Mouse (Mus musculus) gastrocnemius, postnatal 14 days (tissue): ENCODE measurements around the gene Atp5g1. TPM values are rescaled to one million over a fixed set of nuclear protein-coding genes. Genes with fewer than 3 reads are reported as not detected.

ENCODE experiments used
- DNase-seq: peaks from one replicate; pipeline ENCODE4 v3.0.0; 2021; ENCODE audit warnings: mixed read lengths
- intact Hi-C: fragments of 180-260 bp; cut with DNase I; formaldehyde crosslinking; loops from one replicate; pipeline ENCODE4 v1.15.1; 2025; ENCODE audit warnings: low total_unique reads
- total RNA-seq, 2 experiments: library from RNA; stranded (reverse); gene quantifications; 2 replicates each; pipeline ENCODE4 v1.2.3; 2021

Gene Atp5g1
- total RNA-seq, 2 experiments from 2014 or later, result 1,272 to 1,516 TPM

DNA sequence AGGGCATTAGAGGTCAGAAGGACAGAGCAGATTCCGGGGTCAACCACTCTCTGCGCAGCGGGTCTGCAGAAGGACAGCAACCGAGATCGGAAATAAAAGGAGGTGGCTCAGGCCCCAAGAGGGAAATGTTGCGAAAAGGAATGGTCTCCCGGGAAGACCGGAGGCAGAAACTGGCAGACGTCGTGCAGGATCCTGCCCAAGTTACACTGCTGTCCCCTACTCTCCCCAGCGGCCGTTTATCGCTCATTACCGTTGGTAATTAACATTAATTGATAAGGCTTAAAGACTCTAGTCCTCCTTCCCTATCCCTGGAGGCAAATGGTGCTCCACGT lies 327 bp downstream of the Atp5g1 start:
- no peak for DNase-seq
- intact Hi-C loops, result no loop called here

DNA sequence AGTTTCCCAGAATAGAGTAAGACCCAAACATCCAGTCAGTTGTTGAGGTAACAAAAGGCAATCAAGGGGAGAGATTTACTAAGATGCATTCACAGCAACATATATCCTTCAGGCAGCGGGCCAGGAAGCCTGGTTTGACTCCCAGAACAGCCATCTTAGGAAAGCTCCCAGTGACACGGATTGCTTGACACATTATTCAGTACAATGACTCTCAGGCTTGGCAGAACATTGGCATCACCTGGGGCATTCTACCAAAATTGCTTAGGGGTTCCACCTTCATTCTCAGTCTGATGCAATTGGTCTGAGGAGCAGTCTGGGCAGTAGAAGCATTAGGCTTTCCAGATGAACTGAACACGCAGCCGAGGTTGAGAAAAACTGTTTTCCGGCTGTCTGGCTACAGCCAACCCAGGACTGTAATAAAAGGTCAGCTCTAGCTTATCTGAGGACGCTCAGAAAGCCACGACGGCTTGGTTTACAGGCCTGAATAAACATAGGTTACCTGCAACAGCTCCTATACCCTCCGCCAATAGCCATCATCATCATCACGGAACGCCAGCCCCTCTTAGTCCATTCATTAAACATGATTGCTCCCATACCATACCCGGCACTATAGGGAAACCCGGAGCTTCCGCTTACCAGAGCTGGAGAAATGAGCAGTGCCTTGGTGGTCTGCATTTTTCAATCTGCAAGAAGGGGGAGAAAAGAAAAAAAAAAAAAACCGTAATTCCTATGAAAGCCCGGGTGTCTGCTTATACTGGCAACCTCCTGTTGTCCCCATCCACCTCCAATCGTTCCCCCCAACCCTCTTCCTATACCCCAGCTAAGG lies 906 bp downstream of the Atp5g1 start:
- no peak for DNase-seq
- intact Hi-C loops, result no loop called here

DNA sequence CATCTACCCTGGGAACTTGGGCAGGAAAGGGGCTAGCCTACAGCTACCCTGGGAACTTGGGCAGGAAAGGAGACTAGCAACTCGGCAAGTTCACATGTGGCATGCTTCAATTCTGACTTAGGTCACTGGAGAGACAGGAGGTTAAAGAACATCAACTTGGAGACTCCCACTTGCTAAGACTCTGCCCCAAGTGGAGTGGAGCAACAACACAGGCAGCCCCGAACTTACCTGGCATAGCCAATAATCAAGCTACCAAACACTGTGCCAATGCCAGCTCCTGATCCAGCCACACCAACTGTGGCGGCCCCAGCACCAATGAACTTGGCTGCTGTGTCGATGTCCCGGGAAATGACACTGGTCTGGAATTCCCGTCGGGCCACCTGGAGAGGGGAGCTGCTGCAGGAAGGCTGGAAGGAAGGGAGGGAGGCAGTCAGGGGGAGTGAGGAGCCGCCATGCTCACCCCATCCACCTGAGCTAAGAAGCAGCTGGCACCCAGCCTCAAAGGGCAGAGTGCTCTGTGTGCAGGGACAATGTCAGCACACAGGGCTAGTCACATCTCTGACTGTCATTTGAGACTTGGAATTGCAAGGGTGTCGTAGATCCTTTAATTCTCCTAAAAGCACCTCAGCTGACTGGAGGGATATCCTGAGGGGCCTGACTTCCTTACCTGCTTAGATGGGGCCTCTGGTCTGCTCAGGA lies 2.0 kb downstream of the Atp5g1 start:
- DNase-seq, result no peak
- intact Hi-C loops, result no loop called here

DNA sequence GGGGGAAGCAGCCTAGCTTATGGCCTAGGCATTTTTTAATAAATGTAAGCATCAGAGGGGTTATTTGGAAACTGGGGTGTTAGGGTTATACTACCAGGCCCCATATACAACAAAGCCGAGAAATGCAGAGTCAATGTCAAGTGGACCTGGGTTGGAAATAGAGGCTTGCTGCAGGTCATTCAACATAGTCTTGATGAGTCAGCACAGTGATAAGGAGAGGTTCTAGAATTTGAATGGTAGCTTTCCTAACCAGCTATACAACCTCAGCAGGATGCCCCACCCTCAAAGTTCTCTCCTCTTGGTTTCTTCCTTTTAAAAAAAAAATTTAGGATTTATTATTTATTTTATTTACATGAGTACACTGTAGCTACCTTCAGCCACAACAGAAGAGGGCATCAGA lies 4.5 kb downstream of the Atp5g1 start:
- intact Hi-C loops, result no loop called here
- DNase-seq, result no peak

DNA sequence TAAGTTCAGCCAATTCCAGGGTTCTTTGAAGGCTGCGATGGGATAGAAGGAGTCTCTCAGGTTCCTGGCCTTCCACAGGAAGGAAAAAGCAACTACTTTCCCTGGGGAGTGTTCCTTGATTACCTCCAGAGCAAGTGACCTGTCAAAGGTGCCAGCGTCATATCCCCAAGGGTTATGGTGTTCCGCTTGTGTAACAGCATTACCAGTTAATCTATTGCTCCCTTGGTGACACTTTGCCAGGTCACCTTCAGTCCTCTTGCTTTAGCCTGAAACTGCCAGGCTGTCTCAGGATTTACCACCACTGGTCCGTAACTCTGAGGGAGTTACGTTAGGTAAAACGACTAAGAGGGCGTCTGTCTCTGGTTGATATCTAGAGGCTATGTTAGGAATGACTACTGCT lies 5.1 kb downstream of the Atp5g1 start:
- intact Hi-C loops, result no loop called here
- no peak for DNase-seq

DNA sequence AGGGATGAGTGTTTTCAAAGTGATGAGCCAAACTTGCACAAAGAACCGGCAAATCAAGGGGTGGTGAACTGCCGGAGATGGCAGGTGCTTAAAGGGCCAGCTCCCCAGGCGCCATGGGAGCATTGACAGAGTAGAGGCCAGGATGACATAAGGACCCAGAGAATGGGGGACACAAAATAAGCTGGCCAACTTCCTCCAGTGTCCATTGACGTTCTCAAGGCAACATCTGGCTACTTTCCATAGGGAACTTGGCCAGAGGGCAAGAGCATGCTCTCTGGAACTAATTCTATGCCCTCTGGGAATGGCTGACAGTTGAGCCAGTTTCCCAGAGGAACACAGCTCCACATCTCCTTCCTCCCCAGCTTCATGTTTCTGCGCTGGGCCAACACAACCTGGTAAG lies 7.2 kb downstream of the Atp5g1 start:
- intact Hi-C loops, result no loop called here
- no peak for DNase-seq

DNA sequence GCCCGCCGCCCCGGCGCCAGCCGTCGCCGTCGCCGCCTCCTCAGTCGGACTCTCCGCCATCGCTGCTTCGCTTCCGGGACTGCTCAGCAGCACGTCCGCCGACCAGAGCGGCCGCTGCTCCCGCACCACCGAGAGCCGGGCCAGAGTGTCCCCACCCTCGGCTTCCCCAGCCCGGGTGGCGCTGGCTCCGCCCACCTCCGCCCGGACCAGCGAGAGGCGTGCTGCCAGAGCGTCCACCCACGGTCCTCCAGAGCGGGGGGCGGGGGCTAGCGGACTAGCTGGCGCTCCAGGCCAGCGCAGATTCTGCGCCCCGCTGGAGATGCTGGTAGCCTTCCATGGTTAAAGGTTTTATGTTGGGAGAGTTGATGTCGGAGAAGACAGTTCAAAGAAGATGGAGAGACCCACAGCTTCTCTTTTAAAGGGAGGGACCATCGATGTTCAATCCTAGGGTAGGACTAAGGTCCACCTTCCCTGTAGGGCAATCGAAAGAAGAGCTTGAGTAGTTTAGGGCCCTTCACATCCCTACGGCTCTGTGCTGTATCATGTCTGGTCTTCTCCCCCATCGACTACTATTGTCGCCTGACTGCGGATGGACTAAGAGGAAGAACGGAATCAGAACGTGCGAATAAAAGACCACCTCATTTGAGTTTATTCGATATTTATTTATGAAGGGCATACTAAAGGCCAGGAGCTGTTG lies 10.1 kb downstream of the Atp5g1 start, which contains the start of gene Ube2z:
TSS of gene Ube2z (minus strand) at position 174 of the 697 bp plus-strand sequence.
- DNase-seq, result peak; percentile 99
- intact Hi-C loops, result no loop called here

DNA sequence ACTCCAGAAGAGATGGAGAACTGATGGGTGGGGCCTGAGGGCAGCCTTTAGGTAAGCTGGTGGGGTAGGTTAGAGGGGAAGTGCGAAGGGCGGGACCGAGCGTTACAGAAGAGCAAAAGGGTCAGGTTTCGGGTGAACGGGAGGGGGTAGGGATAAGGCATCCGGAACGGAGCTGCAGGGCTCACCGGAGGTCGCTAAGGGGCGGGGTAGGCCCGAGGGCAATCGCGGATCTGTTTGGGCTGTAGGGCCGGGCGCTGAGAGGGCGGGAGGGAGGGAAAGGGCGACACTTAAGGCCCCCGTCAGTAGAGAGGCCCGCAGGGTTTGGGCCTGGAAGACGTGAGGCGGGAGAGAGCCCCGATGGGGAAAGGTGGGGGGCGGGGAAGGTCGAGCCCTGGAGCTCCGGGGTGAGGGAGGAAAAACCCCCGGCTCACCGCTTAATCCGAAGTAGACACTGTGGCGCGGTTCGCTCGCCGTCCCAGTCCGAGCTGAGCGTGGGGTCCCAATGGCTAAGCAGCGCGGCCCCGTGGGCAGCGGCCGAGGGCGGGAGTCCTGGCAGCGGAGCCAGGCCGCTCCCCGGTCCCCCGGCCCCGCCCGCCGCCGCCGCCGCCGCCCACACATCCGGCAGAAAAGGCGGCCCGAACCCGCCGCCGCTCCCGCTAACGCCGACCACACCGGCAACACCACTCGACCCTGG lies 10.8 kb downstream of the Atp5g1 start:
- intact Hi-C loops, result no loop called here
- no peak for DNase-seq

DNA sequence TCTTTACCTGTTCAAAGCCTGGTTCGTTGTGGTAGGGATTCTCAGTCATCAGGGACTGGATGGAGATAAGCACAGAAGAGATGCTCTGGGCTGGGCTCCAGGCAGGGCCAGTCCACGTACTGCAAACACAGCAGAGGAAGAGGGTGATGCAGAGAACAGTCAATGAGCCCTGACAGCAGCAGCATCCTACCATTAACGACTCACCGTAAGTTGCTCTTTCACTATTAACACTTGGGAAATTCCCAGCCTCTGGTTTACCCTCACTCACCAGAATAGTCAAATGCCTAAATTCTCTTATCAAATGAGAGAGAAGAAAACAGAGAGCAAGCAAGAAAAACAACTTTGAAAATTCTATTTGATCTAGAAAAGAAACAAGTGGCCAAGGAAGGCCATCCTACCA lies 17.2 kb downstream of the Atp5g1 start:
- DNase-seq, result no peak
- intact Hi-C loops, result no loop called here

DNA sequence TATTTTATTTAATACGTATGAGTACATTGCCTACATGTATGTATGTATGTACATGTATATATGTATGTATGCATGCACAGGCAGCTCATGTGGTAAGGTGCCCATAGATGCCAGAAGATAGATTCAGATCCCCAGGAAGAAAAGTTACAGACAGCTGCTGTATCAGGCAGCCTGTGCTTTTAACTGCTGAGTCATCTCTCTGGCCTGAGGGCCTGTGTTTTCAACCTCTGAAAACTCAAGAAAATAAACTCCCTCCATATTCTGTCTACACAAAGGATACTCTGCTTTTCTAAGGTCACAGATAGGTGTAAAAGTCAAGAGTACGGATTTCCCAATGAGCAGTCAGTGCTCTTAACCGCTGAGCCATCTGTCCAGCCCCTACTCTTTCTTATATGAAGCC lies 24.6 kb downstream of the Atp5g1 start:
- intact Hi-C loops, result no loop called here
- no peak for DNase-seq

DNA sequence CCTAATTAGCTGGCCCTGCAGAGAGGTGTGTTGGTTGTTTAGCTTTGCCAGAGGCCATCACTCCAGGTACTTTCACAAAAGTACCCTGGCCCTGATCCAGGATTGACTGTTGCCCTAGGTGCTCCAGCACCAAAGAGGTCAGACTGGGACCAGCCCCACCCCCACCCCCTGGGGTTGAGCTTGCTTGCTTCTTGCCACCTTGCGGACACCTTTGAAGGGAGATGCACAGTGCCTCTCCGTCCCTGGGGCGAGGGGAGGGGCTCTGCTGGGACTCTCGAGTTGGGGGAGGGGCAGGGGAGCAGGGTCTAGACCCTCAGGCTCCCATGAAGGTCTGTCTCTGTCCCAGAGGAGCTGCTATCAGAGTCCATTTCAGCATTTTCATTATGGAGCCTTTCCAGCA lies 25.5 kb downstream of the Atp5g1 start:
- no peak for DNase-seq
- intact Hi-C loops, result no loop called here

DNA sequence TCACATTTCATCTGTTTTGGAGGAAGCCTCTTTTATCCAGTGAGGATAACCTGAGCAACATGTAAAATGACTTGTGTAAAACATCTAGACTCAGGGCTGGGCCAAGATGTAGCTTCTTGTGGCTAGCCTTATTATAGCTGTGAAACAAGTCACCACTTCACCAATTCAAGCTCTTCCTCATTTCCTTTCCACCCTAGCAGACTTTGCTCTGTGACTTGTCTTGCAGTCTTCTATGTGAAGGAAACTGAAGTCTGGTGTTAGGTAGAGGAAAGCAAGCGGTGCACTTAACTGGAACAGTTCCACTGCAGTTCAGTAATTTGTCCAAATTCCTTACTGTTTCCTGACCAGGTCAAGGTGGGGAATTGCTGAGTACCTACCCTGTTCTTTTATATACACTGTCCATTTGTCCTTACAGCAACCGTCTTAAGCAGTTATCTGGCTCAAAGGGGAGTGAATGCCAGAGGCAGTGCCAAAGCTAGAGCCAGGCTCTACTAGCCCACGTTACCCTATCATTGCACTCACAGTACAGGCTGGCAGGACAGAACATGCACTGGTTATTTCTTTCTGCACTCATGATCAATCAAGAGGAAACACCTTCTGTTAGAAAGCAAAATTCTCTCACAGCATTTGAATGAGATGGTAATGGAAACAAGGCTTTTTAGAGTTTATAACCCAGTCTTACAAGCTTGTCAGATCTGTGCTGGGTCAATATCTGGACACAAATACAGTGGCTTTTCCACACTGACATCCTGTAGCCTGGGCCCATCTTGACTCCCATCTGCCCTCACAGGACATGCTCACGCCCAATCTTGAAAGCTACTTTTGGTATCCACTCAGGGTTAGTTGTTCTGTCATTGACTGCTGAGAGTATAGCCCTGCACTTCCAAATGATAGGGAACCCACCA lies 27.7 kb downstream of the Atp5g1 start:
- intact Hi-C loops, result no loop called here
- no peak for DNase-seq

DNA sequence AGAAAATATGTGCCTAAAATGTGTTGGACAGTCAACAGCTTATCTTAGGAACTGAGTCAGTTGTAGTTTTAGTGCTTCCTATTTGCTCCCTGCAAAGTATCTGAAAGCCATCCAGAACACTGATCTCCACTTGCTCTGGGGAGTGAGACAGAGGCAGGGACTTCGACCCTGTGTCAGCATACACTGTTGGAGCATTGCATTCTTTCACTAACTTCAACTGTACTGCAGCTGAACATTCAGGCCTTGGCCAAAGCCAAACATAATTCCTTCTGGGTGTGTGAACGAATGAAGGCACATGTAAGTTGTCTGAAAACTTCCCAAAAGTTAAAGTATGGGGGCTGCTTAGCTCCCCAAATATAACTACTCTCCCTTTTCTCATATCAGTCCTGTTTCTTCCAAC lies 28.7 kb downstream of the Atp5g1 start:
- no peak for DNase-seq
- intact Hi-C loops, result no loop called here

DNA sequence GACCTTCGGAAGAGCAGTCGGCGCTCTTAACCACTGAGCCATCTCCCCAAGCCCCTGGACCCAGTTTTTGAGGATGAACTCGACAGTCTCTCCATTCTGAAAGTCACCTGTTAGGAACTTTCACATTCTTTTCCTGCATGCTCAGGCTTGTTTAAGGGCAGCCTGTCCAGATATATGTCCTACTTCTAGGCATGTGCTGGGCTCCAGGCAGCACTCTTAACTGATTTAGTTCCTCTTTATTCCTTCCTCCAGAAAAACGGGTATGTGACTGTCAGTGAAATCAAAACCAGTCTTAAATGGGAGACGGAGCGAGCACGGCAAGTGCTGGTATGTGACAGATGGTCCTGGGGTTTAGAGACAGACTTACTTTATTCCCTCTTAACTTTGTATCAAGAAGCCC lies 29.4 kb downstream of the Atp5g1 start:
- DNase-seq, result no peak
- intact Hi-C loops, result no loop called here

DNA sequence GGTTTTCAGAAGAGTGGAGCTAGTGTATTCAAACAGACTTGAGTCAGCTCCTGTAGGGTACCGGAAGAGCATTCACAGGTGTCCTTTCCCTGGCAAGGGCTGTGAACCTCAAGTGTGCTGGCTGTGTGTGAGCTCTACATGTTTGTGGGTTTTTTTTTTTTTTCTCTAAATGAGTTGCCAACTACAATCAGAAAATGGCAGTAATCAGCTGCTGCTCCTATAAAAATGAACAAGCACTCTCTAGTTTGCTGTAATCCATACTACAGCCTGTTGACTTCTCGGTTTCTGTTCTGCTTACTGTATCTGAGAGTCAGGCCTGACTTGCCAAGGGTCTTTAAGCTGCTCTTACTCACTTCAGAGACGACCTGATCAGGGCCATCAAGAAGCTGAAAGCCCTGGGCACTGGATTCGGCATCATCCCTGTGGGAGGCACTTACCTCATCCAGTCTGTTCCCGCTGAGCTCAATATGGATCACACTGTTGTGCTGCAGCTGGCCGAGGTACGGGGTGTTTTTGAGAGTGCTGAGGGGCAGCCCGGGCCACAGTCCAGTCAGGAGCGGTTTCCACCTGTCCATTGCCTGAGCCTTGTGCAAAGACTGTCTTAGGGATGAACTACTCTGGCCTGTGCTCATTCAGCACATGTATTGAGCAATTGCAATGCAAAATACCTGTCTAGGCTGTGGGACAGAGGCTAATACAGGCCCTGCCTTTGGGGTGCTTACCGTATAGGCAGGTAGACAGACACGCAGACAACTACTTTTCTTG lies 30.5 kb downstream of the Atp5g1 start:
- no peak for DNase-seq
- intact Hi-C loops, result no loop called here

DNA sequence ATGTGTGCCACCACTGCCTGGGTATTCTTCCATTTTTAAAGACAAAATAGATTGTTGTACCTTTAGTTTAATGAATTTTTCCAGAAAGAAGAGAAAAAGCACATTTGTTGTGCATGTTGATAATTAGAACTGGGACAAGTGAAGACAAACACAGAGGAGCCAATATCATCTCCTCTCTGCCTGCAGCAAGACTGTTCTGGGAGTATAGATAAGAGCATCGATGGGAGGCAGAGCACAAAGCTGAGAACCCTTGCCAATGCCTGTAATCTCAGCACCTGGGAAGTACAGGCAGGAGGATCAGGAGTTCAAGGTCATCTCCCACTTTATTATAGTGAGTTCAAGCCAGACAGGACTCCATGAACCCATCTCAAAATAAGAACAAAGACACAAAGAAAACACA lies 36.9 kb downstream of the Atp5g1 start:
- DNase-seq, result no peak
- intact Hi-C loops, result no loop called here

DNA sequence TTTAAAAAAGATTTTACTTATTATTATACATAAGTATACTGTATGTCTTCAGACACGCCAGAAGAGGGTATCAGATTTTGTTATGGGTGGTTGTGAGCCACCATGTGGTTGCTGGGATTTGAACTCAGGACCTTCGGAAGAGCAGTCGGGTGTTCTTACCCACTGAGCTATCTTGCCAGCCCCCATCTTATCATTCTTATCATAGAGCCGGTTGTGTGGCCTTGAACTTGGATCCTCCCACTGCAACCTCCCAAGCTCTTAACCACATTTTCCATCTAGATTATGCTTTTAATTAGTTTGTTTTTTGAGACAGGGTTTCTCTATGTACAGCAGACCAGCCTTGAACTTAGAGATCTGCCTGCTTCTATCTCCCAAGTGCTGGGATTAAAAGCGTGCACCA lies 38.0 kb downstream of the Atp5g1 start:
- no peak for DNase-seq
- intact Hi-C loops, result no loop called here

DNA sequence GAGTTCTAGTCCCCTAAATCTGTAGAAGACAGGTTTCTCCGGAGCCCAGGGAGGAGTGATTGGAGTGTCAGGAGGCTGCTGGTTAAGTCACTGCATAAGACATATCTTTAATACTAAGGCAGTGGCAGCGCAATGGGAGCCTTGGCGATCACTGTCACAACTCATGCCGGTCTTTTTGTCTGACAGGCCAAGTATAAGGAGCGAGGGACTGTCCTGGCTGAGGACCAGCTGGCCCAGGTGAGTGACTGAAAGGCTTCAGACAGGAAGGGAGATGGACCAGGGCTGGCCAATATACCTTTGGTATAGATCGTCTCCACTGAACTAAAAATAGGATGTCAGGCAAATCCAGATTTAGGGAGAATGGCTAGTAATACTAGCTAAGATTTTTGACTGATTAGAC lies 40.3 kb downstream of the Atp5g1 start:
- intact Hi-C loops, result no loop called here

More for the DNA sequence above, 40.3 kb downstream of the Atp5g1 start:
- peak; percentile 19 for DNase-seq
